Mouse (Mus musculus) cortical plate, adult 2 months (tissue): ENCODE results near the gene Eif2d. TPM values are rescaled to one million over a fixed set of nuclear protein-coding genes. Genes with fewer than 3 reads are reported as not detected.
"Not testable (repeated sequence)": the region's sequence is repeated elsewhere in the genome, so short reads cannot be mapped to it uniquely, and the experiment has no call there.

Experiments used
- H3K27ac ChIP-seq: fragments of 200-500 bp; 2 replicates; pipeline ENCODE4 v1.5.1; 2012; ENCODE audit warnings: low read length, control low read depth, inconsistent platforms; ENCODE audit not compliant: insufficient read depth
- H3K4me1 ChIP-seq: fragments of 200-500 bp; 2 replicates; pipeline ENCODE4 v1.6.1; 2011; ENCODE audit warnings: low read length; ENCODE audit not compliant: control insufficient read depth, insufficient read depth
- H3K4me3 ChIP-seq: fragments of 200-500 bp; 2 replicates; pipeline ENCODE4 v1.5.1; 2011; ENCODE audit warnings: mild to moderate bottlenecking, low read length, control low read depth; ENCODE audit not compliant: insufficient read depth
- CTCF ChIP-seq: fragments of 200-500 bp; IDR thresholded peaks from 2 replicates; pipeline ENCODE4 v1.5.1; 2011; ENCODE audit warnings: mild to moderate bottlenecking, control low read depth, low read length; ENCODE audit not compliant: insufficient read depth; ENCODE audit errors: extremely low read depth
- POLR2A ChIP-seq: fragments of 200-500 bp; IDR thresholded peaks from 2 replicates; pipeline ENCODE4 v1.6.1; 2011; ENCODE audit warnings: mild to moderate bottlenecking, low read length, control low read depth; ENCODE audit not compliant: insufficient read depth; ENCODE audit errors: extremely low read depth
- polyA plus RNA-seq: library from polyadenylated mRNA; depleted of rRNA; stranded (reverse); fragments of >200 nt; gene quantifications from 2 replicates; pipeline ENCODE4 v1.2.3, GENCODE M21; 2012

The Eif2d gene
- polyA plus RNA-seq, 1 experiment, result 57.8 TPM

DNA sequence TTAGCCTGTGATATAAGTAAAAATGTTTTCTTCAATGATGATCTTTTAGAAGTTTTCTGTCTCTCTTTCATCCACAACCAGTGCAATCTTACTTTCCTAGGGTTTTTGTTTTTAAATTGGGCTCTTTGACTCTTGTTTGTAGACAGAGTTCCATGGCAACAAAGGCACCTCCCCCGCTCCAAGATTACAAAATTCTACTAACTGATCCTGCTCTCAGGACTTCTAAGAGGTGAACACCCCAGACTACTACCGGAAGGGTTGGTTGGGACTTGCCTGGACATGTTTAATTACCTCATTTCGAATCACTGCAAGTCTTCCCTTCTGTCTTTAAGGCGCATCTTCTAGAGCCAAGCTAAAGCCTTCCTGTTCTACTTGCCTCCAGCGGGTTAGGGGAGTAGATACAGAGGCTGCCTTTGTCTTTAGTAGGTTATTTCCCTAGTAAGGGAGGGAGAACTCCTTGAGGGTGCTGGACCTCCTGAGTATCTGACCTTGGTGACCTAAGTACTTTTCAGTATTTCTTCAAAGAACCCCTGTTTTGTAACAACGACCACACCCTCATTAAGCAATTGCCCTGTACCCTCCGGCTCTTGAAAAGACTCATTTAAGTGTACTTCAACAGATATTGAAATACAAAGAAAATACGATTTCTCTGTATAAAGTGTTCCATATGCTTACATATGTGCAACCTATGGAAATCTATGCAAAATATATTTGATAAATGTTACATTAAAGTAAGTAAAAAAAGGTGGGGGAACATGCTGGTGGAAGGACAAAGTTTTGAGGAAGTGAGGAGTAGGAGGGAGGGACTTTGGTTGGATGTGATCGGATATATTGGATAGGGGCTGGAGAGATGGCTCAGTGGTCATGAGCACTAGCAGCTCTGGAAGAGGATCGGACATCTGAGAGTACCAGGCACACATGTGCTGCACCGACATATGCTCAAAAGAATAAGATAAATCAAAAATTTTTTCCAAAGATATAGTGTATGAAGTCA, 13.6 kb upstream of the Eif2d start:
- no peak overlapping the region for H3K27ac ChIP-seq

GRCm38 (mm10) chr1:131141449-131141848, 11.5 kb upstream of the Eif2d start:
- TF ChIP-seq CTCF, result no peak
- no peak for TF ChIP-seq POLR2A
- Histone ChIP-seq H3K27ac (no peak overlapping the region), H3K4me1 (peaks cover 2% of the 10 kb centered on the region; the same call in 1 of the 2 replicates), H3K4me3 (no peak overlapping the region)

More for the DNA sequence above, 13.6 kb upstream of the Eif2d start:
- TF ChIP-seq CTCF (no peak), POLR2A (no peak)
- H3K4me3 ChIP-seq, result peak overlapping the region; percentile 43; the same call in 1 of the 2 replicates
- H3K4me1 ChIP-seq, result peaks cover 4% of the 10 kb centered on the region

DNA sequence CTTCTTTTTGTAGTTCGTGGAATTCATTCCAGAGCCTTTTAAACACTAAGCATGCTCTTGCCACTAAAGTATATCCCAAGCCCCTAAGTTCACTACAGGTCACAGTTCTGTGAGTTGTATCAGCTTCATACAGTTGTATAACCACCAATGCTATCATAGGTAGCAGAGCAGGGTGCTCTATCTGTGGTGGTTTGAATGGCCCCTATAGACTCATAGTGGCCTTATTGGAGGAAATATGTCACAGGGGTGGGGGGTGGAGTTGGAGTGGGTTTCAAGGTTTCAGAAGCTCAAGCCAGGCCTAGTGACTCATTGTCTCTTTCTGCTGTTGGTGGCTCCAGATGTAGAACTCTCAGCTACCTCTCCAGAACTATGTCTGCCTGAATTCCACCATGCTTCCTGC, 10.5 kb upstream of the Eif2d start:
- TF ChIP-seq CTCF (no peak), POLR2A (no peak)
- Histone ChIP-seq H3K4me3 (no peak overlapping the region), H3K27ac (no peak overlapping the region), H3K4me1 (no peaks in the 10 kb centered on the region)

DNA sequence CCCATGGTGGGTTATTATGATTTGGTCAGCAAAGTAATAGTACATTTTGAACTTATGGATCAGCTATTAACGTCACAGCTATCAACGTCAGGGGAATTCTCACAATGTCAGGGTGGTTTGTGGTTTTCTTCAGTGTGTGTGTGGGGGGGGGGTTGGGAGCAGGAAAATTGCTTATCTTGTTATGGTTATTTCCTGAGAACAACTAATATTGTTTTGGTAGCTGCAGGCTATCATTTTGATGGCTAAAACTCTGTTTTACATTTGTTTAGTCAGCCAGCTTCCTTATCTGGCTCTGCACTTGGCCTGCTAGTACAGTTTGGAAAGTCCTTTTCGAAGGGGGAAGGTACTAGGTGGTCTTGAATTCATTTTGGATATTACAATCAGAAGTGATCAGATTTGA, 7.8 kb upstream of the Eif2d start:
- not testable (repeated sequence) for H3K4me3 ChIP-seq, H3K4me1 ChIP-seq, H3K27ac ChIP-seq

DNA sequence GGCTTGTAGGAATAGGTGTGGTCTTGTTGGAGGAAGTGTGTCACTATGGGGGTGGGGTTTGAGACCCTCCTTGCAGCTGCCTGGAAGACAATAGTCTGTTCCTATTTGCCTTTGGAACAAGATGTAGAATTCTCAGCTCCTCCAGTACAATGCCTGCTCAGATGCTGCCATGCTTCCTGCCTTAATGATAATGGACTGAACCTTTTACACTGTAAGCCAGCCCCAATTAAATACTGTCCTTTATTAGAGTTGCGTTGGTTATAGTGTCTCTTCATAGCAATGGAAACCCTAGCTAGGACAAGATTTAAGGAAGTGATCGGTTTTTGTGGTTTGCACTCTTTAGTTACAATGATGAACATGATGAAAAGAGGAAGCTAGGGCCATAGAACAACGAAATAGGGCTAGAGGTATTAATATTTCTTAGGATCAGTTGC, 6.8 kb upstream of the Eif2d start:
- no peak overlapping the region for H3K27ac ChIP-seq
- no peaks in the 10 kb centered on the region for H3K4me1 ChIP-seq
- no peak overlapping the region for H3K4me3 ChIP-seq
- TF ChIP-seq POLR2A (no peak), CTCF (no peak)

DNA sequence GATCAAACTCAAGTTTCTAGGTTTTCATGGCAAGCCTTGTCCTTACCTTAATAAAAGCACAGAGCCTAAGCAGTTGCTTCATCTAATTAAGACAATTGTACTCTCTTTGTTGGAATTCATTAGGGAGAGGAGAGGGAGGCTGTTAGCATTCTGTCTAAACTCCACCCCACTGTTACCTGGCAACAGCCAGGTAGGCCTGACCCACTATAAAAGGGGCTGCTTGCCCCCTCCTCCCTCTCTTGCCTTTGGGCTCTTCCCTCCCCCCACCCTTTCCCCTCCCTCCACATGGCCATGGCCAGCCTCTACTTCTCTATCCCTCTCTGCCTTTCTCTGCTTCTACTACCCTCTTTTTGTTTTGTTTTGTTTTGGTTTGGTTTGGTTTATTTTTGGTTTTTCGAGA, 3.5 kb upstream of the Eif2d start:
- no peak overlapping the region for H3K4me3 ChIP-seq
- H3K4me1 ChIP-seq, result no peaks in the 10 kb centered on the region
- no peak for TF ChIP-seq CTCF
- no peak for TF ChIP-seq POLR2A
- no peak overlapping the region for H3K27ac ChIP-seq

DNA sequence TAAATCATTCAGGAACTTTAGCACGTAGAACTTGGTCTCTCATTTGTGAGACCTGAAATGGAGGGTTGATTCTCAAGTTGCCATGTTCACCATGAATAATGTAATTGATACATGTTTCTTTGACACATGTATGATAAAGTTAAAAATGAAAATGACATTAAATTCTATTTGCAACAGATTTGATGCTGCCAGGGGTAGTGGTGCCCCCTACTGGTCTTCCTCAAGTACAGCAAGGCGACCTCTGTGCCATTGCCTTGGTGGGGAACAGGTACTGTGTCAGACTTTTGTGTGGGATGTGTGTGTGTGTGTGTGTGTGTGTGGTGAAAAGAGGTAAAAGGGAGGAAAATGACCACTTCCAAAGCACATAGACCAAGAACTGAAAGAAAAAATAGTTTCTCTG, 2.5 kb downstream of the Eif2d start:
- Histone ChIP-seq H3K4me3 (no peak overlapping the region), H3K27ac (no peak overlapping the region), H3K4me1 (no peaks in the 10 kb centered on the region)
- peak; percentile 87 for TF ChIP-seq CTCF
- no peak for TF ChIP-seq POLR2A

DNA sequence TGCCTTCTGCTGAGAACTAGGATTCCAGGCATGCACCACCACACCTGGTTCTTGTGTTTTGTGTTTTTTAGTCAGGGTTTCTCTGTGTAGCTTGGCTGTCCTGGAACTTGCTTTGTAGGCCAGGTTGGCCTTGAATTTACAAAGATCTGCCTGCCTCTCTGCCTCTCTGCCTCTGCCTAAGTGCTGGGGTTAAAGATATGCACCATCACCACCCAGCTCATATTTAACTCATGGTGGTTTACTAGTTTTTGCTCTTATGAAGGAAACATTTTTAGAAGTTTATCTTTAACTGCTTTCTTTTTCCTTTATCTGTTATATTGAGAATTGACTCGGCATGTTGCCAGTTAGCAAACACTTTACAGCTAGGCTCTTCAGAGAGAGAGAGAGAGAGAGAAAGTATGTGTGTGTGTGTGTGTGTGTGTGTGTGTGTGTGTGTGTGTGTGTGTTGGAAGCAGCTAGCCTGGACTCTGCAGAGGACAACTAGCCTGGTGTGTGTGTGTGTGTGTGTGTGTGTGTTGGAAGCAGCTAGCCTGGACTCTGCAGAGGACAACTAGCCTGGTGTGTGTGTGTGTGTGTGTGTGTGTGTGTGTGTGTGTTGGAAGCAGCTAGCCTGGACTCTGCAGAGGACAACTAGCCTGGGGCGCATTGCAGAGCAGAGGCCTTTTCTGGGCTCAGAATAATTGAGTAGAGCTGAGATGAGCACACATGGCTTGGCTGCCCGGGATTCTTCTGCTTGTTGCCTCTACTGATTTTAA, 6.8 kb downstream of the Eif2d start:
- H3K4me1 ChIP-seq, H3K4me3 ChIP-seq, H3K27ac ChIP-seq: not testable (repeated sequence)

DNA sequence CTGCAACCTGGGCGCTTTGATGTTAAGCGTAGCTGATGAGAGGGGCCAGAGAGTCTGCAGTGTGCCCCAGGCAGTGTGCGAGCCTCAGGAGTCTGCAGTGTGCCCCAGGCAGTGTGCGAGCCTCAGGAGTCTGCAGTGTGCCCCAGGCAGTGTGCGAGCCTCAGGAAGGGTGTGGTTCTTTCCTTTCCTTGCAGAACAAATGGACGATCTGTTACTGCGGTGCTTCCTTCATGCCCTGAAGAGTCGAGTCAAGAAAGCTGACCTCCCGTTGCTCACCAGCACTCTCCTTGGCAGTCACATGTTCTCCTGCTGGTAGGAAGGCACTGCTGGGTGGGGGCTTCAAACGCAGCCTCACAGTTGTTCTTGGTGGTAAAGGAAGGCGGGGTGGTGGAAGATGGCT, 8.1 kb downstream of the Eif2d start:
- Histone ChIP-seq H3K4me3 (no peak overlapping the region), H3K4me1 (no peaks in the 10 kb centered on the region), H3K27ac (no peak overlapping the region)
- TF ChIP-seq POLR2A, result no peak
- no peak for TF ChIP-seq CTCF

GRCm38 (mm10) chr1:131164427-131164826, 11.4 kb downstream of the Eif2d start:
- no peak overlapping the region for H3K4me3 ChIP-seq
- TF ChIP-seq CTCF, result no peak
- no peak for TF ChIP-seq POLR2A
- peaks cover 3% of the 10 kb centered on the region for H3K4me1 ChIP-seq
- H3K27ac ChIP-seq, result no peak overlapping the region
